Mouse (Mus musculus) right cerebral cortex, postnatal 25 days (tissue): ENCODE measurements around the gene Olfr553.
A peak's percentile ranks its signal among the peaks of the same experiment; 100 is the strongest.
"Not testable (repeated sequence)": the region's sequence is repeated elsewhere in the genome, so short reads cannot be mapped to it uniquely, and the experiment has no call there.

Experiments used
- DNase-seq: peaks from one replicate; pipeline ENCODE4 v3.0.0; 2022

Gene Olfr553

DNA sequence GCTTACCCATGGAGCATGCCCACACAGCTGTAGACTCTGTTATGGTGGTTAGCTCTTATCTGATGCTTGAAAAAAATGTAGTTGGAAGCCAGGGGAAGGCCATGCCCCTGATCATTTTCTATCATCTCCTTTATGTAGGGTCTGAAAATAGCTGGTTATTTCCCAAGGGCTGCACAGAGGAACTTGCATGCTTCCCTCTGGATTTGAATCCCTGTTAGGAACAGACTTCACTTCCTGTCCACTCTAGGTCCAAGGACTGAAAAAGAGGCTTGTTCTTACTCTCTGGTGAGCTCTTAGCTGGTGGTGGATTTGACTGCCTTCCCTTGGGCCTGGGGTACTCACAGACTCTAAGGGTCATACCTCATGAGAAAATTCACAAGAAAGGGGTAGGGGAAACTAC, at the start of gene Olfr553:
TSS of gene Olfr553 (minus strand) at position 101 of the 400 bp plus-strand sequence.
- DNase-seq, result no peak

DNA sequence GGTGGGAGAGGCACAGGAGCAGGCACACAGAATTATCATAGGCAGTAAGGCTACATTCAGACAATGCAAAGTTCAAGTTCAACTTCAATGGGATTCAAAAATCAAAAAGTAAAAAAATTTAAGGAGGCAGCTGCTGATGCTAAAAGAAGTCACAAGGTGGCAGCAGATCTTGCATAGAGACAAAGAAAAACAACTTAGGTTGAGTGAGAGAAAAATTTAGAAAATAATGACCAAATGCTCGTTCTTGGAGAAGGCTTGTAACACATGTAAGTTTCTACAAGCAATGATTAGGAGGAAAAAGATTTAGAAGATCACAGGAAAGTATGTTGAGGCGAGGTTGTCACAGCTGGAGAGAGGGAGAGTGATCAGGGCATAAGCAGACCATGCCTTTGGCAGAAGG, 47.4 kb upstream of the Olfr553 start:
- no peak for DNase-seq

DNA sequence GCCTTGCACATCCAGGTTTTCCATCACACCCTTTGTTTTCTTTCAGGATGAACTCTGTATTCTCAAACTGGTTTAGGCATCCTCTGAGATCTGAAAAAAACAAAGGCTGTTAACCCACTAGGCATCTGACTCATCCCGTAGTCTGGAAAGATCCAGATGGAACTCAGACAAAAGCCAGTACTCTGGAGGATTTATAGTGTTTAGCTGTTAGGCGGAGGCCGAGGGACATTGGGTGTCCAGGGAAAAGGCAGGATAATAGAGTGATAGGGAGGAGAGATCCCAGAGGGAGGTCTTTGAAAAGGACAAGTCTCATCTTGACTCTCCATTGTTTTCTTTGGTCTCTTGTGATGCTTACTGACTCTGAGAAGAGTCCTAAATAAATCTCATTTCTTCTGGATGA, 46.6 kb upstream of the Olfr553 start, which contains the start of gene Olfr556:
TSS of gene Olfr556 (plus strand) at position 301 of the 400 bp plus-strand sequence.
- DNase-seq, result no peak

DNA sequence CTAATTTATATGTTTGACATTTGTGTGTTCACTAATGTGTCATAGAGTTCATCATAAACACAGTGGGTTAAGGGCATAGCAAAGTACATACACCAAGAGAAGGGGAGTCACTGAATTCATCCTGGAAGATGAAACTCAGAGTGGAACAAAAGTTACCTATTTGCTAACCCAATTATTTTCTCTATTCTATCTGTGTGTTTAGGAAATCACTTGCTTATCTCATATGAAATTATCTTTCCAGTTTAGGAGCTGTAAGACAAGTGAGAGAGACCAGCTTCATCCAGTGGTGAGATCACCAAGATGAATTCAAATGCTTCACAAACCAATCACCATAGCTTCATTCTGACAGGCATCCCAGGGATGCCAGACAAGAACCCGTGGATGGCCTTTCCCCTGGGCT, 40.5 kb upstream of the Olfr553 start, which contains the start of gene Olfr555:
TSS of gene Olfr555 (plus strand) at position 301 of the 400 bp plus-strand sequence.
- no peak for DNase-seq

DNA sequence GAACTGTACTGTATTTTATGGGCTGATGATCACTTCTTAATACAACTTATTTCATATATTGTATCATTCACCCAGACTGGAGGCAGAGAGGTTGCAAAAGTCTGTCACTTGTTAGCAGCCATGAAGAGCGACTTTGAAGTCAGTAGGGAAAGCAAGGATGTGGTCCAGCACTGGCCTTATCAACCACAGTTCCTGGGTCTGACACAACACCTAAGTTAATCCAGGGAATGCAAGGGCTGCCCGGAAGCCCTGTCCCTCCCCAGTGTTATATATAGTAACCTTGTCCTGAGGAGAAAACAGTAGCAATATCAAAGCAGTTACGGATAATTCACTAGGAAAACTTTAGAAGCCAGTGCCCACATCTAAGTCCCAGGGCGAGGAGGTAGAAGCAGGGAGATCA, 26.9 kb upstream of the Olfr553 start:
- DNase-seq, result not testable (repeated sequence)

DNA sequence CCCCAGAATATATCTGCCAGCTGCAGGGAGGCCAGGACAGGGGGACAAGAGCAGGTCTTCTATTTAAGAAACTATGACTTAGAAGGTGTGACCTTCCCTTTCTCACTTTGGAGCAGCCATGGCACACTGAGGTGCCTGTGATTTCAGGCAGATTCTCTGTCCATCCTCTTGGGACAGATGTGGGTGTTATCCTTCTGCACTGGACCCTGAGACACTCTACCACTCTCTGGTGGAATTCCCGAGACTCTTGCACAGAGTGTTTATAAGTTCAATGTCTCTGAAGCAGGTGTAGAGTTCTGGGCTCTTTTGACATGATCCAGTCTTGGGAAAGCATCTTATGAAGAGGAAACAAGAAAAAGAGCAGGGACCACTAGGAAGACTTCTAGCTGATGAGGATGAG, 20.1 kb upstream of the Olfr553 start, which contains the start of gene Olfr554:
TSS of gene Olfr554 (plus strand) at position 301 of the 400 bp plus-strand sequence.
- DNase-seq, result no peak

DNA sequence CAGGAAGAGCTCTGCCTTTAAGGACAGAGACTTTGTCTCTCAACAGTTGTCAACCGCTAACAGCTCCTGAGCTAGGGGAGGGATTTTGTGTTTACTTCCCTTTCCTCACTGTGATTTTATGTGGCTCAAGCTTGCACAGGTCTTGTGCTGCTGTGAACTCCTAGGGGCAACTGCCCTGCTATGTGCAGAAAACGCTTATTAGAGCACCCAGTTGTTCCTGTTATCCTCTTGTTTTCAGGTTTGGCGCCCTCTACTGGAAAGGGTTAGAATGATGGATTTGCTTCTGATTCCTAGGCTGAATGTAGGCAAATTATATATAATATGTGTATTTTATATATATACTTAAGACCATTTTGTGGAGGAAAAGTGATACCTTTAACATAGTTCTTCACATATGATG, 18.6 kb upstream of the Olfr553 start:
- no peak for DNase-seq

DNA sequence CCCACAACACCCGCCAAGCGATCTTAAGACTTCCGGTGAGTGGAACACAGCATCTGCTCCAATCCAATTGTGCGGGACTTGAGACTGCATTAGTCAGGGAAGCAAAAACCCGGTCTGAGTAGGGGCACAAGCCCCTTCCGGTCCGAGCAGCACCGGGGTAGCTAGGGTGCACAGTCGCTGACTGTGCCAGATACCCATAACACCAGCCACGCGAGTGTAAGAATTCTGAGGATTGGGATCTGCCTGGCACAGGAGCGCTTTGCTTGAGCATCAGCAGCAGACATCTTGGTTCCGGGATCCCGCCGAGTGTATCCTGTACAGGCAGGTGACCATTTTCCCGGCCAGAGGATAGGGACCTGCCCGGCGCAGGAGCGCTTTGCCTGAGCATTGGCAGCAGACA, 2.4 kb upstream of the Olfr553 start:
- DNase-seq, result not testable (repeated sequence)

DNA sequence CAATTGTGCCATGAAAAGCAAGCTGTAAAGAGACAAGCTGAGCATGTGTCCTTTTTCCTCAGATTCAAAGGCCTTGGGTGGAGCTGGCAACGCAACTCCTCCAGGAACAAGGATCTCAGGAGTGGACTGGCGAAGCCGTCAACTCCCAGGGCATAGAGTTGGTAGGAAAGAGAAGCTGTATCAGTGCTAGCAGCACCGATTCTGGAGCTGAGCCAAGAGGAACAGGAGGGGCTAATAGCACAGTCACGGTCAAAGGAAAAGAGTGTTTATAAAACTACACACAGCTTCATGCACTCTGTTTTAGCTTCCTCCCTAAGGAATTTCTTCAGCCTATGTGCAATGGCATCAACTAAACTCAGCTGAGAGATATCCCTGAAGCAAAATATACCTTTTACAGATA, 1.6 kb upstream of the Olfr553 start:
- no peak for DNase-seq

DNA sequence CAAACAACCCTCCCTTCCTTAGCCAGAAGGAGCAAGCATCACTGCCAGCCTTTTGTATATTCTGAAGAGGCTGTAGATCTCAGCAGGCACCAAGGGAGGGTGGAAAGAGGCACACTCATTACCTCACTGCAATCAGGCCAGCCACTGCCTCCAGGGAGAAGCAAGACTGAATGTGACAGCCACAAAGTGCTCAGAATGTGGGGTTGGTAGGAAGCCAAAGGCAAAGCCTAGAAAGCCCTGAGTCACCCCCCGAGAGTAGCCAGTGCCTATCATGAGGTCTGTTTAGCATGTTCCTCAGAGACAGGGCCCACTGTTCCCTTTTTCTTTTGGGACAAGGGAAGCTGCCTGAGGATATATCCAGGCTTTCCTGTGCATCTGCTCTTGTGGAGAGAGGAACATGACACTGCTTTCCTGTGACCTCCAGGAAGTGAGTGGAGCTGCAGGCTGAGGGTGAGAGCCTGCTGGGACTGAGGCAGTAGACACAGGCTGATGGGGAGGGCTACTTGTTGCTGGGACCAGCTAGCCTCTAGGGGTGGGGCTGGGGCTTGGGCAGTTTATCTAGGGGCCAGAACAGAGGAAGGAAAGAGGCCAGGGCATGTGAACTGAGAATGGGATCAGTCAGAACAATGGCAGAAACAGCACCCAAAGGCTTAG, 20.5 kb downstream of the Olfr553 start, which contains the start of gene Olfr552:
TSS of gene Olfr552 (plus strand) at position 393 of the 654 bp plus-strand sequence.
- DNase-seq, result no peak

DNA sequence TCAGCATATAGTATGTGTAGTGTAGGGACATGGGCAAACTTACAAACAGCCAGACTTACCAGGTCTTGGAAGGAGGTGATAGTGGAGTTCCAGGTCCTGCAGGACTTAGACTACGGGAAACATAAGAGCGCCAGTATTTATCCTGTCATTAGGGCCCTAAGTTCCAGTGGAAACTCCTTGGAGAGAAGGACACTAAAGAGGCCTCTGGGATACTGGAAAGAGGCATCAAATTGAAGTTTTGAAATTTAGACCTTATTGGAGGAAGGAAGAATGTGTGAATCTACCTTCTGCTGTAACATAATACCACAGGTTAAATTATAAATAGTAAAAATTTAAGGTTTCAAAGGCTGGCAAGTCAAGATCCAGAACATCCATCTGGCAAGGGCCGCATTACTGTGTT, 26.2 kb downstream of the Olfr553 start, which contains the start of gene Olfr551:
TSS of gene Olfr551 (minus strand) at position 101 of the 400 bp plus-strand sequence.
- DNase-seq, result no peak

DNA sequence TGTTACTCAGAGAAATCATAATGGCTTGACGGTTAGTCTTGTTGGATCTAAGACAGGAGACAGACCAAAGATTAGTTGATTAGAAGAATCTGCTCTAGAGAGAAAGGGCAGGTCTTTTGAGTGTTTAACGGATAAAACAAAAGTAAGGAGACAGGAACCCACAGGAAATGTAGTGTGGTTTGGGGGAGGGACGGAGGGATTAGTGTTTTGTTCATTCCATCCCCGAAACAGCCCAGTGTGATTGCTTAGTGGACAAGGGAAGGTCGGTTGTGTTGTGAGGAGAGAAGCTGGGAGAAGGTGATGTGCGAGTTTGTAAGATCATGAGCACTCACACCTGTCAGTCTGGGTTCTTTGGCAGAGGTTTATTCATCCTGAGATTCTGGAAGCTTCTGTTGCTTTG, 42.0 kb downstream of the Olfr553 start:
- DNase-seq, result no peak

DNA sequence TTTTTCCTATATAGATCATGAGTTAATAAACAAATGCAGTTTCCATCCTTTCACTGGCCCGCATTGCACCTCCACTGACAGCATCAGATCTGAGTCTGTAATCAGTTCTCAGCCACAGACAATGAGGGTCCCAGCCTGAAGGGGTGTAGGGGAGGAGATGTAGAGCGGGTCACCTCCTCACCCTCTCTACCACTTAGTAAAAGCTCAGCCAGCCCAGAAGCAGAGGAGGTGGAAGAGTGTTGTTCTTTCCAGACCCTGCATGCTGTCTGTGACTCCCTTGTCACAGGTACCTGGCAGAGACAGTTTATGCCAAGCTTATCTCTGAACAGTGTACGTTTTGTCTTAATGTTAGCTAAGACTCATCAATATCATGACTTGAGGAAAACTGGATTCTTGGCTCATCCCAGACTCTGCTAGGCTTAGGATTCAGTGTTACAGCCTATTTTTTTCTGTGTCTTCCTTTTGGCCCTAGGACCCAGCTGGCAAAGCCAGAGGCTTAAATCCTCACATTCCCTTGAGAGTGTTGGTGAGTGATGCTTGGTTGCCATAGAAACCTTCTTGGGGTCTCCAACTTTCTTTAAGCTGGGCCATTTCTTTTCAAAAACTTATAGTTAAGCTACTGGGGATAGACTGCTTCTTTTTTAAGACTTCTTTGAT, 44.7 kb downstream of the Olfr553 start:
- DNase-seq, result no peak

DNA sequence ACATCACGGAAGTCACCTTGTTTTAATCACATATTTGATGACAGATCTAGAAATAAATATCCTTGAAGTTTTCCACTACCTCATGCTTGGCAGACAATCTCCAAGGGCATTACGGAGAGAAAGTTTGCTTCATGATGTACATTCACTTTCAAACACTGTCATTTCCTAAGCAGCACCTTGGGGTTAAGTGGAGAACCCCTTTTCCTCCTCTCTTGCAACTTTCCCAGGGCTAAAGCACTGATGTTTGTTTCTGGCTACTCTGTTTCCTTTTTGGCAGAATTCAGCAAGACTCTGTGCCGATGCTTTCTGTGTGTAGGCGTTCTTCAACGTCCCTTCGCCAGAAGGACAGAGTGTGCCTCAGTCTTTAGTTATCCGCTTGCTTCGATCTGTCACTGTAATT, 46.9 kb downstream of the Olfr553 start, which contains the start of gene Olfr550:
TSS of gene Olfr550 (plus strand) at position 301 of the 400 bp plus-strand sequence.
- DNase-seq, result no peak

DNA sequence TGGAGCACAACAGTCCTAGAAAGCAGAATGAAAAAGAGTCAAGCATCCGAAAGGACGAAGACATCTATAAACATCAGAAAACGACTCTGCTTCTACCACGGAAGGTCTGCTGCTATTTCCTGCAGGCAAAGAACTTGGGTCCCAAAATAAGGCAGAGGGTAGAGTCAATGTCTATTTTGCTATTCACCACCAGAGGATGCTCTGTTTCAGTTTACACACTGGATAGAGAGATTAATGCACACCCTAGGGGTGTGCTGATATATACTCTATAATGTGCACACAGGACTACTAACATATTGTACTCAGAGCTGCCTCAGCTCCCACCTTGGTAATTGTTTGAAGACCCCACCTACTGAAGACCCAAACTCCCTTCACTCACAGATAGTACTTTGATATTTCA, 51.8 kb downstream of the Olfr553 start:
- no peak for DNase-seq

DNA sequence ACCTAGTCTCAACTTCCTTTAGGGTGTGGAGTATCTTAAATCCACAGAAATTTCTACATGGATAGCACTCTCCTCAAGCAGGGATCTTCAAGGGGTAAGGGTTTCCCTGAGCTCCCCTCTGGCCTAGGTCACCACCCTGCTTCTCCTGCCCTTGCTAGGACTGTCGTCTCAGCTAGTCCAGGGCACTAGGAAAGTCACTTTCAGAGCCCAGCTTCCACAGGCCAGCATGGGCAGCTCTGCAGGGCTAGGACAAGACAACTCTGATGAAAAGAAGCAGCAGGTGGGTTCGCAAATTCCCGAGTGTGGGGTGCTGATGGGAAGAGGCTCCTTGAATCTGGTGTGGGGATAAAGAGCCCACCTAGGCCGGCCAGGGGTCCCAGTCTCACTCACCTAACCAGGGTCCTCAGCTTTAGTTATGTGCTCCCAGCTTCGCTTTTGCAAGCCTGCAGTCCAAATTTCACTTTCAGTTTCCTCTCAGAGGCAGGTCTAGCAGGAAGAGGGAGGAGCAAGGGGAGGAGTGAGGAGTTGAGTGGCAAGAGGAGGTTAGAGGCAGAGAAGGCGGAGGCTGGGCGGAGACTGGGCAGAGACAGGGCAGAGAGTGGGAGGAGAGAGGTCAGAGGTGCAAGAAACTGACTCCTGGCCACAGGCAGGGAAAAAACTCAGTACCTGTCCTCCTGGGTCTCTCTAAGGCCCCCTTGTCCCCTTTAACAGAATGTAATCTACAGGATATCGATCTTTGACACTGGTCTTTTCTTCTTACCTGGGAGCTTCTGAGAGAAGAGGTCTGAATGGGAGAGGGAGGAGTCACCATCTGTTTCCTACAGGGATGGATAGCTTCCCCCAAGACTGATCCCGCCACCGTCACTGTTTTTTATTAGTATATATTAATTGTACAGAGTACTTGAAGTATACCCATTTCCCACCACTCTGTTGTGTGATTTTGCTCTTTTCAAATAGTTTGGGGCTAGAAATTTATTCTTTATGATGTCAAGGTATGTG, 52.7 kb downstream of the Olfr553 start, which contains the start of gene Trim21:
TSS of gene Trim21 (minus strand) at position 488 of the 999 bp plus-strand sequence.
- DNase-seq, result peak; percentile 36
